Mouse (Mus musculus) lung, postnatal 0 days (tissue): ENCODE measurements at regions not wholly inside any gene's neighbourhood (a gene's known extent, or its start where the extent isn't known, plus 50 kb on each side); places are given as distances from the start of the nearest gene placed in this dataset.

Experiments
- CTCF ChIP-seq: IDR thresholded peaks from 2 replicates; pipeline ENCODE4 v1.5.1; 2016; ENCODE audit warnings: antibody characterized with exemption, mild to moderate bottlenecking
- EP300 ChIP-seq: IDR thresholded peaks from 2 replicates; pipeline ENCODE4 v1.6.1; 2016; ENCODE audit warnings: antibody characterized with exemption, mild to moderate bottlenecking, control low read depth

GRCm38 (mm10) chr3:66802538-66802937 lies 178.7 kb upstream of the Rsrc1 start:
- no peak for TF ChIP-seq CTCF
- no peak for TF ChIP-seq EP300
